Mouse (Mus musculus) cerebellum, adult 11-12 months (tissue): ENCODE data around the gene Trpm6.

Experiments
- DNase-seq: peaks from one replicate; pipeline ENCODE4 v3.0.0; 2022

Gene Trpm6

DNA sequence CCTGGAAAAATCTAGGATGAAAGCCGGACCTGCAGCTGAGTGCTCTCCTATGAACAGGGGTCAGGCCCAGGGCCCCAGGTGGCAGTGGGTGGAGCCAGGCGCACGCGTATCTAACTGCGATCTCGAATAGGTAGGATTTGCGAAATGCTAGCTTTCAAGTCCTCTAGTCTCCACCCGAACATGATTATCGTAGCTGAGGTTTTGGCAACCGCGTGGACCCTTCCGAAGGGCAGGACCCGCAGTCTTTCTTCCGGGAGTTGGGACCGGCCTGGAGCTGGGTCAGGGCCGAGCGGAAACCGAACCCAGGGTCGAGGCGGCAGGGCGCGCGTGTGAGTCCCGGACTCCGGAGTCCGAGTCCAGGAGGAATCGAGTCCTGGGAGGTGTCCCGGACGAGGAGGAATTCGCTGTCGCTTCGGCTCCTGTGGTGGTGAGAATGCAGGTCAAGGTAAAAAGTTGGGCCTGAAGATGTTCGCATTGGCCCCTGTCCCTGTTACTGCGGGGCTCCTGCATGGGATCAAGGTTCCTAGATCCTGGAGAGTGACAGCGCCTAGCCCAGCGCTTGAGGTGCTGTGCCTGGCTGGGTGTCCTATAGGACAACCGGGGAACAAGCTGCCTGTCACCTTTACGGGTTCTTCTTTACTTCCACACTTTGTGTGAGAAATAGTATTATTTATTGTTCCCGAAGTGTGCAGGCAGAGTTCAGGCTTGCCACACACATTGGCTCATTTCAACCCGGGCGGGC lies at the start of gene Trpm6:
Gene Trpm6, plus strand, starts transcription at position 386 of the 742 bp plus-strand sequence.
- DNase-seq: no peak

DNA sequence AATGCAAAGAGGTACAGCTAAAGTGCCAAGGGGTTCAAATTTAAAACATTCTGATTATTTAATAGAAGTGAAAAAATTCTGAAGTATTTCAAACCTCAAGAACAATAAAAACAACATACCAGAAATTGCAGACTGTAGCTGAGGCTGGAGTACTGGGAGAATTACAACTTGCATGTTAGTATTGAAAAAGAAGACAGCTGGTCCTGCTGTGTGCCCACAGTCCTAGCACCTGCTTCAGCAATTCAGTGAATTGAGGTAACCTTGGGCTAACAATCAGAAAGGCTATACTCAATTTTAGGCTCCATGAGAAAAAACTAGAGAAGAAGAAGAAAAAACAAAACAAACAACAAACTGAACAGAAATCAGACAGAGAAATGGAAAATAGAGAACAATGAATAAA lies 41.7 kb upstream of the Trpm6 start:
- DNase-seq: peak; percentile 42

DNA sequence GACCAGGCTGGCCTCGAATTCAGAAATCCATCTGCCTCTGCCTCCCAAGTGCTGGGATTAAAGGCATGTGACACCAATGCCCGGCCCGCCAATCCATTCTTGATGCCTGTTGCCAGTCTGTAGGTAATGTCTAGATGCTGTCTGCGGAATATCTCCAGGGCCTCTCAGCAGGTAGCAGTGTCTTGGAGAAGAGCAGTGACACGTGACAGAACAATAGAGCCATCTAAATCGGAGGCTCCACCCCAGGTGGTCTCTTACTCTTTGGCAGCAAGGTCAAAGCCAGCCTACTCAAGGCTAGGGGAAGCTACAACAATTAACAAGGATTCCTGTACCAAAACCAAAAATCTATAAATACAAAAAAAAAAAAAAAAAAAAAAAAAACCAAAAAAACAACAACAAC lies 38.9 kb upstream of the Trpm6 start:
- peak; percentile 20 for DNase-seq

DNA sequence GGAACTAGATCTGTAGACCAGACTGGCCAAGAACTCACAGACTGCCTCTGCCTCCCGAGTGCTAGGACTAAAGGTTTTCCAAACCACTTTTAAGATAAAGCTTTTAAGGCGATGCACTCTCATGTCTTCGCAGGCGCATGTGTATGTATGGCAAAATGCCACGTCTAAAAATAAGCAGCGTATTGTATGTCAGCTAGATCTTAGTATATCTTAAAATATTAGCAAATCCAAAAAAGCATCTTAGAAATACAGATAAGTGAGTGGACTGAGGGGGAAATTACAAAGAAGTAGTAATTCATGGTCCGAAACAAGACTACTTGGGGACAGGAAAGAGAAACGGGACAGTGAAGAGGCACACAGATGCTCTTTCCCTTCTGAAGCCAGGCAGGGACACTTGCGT lies 38.2 kb upstream of the Trpm6 start:
- no peak for DNase-seq

DNA sequence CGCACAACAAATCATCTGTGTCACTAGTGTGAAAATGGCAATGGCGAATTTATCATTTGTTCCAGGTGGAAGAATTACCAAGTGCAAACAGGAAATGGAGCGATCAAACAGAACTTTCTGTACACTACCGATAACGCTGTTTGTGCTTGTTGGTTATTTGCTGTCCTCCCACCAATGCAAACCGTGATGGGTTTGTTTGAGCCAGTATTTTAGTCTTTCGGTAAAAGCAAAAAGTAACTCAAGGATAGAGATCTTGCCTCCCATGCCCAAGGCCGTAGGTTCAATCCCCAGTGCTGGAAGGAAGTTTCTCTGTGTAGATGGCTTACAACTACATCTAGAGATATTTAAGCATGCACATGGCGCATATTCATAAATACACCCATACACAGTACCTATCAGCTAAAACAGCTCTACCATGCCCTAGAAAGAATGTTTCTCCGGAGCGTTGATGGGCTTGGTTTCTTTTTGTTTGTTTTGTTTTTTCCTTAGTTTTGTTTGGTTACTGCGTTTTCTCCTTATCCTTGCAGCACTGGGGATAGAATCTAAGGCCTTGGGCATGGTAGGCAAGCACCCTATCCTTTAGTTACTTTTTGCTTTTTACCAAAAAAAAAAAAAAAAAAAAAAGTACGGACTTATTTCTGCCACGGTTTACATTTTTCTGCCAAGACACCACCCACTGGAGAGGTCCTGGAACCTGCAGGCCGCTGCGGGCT lies 37.5 kb upstream of the Trpm6 start:
- no peak for DNase-seq

DNA sequence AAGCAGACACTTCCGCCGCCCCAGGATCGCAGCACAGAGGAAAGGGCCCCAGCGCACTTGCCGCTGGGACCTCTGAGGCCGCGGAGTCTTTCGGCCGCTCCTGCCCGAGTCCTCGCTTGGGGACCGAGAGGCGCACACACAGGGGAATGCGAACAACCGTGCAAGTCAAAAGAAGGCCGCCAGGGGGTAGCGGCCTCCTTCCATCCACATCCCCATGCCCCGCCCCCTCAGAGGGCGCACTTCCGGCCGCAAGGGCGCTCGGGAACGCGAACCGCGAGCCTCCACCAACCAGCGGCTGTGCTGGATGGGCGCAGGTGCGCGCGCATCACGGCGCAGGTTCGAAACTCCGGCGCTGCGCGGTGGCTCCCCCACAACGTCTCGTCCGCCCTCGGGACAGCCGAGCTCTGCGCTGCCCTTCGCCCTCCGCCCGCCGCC lies 36.9 kb upstream of the Trpm6 start, which contains the start of gene D030056L22Rik:
Gene D030056L22Rik, plus strand, starts transcription at position 328 of the 435 bp plus-strand sequence.
- DNase-seq: peak; percentile 97

DNA sequence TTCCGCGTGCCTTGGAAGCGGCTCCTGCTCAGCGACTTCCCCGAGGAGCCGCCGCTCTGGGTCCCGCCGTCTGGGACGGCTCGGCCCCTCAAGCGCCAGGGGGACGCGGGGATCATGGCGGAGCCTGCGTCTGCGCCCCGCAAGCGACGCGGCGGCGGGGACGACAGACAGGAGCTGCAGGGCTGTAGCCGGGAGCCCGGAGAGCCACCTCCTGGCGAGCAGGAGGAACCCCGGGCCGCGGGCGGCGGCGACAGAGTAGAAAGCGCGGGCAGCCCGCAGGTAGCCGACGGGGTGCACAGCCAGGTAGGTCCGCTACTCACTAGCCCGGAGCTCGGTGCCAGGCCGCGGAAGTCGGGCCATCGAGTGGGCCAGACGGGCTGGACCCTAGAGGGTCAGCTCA lies 36.4 kb upstream of the Trpm6 start:
- peak; percentile 72 for DNase-seq

DNA sequence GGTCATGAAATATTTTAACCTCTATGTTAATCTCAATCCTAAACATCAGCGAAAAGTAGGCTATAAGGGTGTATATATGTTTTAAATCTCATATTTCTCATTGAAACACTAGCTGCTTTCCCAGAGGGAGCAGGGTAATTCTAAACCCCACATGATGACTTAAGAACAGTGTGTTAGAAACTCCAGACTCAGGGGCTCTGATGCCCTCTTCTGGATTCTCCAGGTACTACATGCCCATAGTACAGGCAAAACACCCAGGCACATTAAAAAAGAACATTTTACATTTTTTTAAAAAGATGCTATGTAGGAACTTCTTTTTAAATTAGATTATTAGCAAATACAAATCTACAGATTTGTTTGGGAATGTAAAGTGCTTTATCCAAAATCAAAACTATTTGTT lies 33.4 kb upstream of the Trpm6 start:
- peak; percentile 46 for DNase-seq

DNA sequence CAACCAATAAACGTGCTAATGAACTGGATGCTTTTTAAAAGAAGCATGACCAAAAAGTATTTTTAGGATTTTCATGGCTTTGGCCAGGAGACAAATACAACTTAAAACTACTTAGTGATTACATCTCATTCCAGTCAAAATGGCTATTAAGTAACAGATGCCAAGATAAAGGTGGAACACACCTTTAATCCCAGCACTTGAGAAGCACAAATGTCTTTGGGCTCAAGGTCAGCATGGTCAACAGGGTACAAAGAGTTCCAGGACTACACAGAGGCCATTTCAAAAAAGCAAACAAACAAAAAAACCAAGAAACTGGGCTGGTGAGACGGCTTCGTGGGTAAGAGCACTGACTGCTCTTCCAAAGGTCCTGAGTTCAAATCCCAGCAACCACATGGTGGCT lies 29.4 kb upstream of the Trpm6 start:
- DNase-seq: no peak

DNA sequence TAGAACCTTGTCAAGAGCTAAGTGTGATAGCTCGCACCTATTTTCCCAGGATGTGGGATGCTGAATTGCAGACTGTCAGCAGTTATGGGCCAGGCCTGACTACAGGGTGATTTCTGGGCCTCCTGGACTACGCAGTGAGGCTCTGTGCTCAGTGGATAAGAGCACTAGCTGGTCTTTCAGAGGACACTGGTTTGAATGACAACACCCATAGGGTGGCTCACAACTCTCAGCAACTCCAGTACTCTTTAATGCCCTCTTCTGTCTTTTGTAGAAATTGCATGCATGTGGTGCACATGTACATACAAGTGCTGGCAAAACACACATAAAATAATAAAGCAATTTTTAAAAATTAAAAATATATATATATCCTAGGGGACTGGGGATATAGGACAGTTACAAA lies 24.6 kb upstream of the Trpm6 start:
- no peak for DNase-seq

DNA sequence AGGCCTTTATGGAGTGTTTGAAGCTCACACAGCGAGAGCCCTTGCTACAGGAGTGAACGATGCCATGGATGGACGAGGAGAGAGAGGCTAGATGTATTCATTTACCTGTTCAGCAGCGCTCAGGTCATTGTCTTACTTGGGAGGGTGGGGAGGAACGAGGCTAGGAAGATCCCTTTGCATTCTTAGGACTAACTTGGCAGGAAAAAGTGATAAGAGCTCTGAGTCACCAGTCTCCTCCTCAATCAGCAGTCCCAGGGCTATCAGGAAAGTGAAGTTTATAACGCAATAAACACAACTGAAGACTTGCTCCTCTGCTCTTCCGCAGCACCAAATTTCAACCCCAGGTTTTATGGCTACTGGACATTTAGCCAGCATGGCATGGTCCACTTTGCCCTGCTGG lies 19.5 kb upstream of the Trpm6 start:
- DNase-seq: no peak

DNA sequence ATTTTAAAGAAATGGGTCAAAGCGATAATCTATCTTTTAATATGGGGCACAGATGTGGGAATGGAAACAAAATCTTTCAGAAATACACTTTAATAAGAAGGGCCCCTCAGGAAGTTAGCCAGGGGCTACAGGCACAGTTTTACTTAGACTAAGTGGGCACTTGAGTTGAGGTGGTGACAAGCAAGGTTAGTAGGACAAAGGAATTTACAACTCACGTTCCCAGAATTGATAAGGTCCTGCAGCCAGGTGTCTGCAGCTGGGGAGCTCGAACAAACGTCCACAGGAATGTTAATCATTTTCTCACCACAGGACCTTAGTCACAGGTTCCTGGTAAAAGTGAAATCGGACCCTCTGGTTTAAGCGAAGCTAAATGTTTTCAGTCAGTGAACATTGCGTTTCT lies 18.7 kb upstream of the Trpm6 start:
- no peak for DNase-seq

DNA sequence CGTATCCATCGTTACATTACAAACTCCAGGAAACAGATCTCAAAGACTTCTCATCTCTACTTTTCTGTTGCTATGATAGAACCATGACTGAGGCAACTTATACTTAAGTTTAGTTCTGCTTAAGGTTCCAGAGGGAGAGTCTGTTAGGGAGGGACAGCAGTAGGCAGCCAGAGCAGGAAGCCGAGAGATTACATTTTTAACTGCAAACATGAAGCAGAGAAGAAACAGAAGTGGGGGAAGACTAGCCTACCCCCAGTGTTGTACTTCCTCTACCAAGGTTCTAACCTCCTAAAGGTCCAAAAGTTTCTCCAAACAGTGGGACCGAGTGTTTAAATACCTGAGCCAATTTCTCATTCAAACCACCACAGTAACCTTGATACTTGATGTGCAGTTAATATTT lies 13.9 kb upstream of the Trpm6 start:
- no peak for DNase-seq

DNA sequence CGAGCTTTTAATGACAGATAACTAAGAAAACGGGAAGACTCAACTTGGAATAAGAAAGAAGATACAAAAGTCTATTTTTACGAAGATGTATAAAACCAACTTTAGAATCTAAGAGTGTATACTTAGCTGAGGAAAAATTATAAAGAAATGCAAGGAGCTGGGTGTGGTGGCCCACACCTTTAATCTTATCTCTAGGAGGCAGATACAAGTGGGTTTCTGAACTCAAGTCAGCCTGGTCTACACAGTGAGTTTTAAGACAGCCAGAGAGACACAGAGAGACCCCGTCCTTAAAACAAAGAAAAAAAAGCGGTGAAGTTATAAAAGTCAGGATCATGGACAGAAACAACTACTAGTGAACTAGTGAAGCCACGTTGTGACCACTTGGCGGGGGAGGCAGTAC lies 10.6 kb upstream of the Trpm6 start:
- no peak for DNase-seq

DNA sequence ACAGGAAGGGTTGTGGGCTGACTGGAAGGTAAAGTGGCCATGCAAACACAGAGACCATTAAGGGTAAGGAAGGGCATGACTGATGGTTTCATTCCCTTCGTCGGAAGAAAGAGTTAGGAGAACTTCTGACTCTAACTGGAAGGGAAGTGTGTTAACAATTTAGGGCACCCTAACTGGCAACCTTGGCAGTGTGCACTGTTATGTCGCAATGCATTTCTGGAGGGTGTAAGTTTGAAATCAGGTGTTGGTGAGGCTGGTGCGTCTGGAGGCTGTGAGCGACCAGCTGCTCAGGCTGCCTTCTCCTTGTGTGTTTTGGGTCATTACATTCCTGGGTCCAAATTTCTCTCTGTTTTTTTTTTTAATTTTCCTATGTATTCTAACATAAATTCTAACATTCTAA lies 5.8 kb upstream of the Trpm6 start:
- DNase-seq: no peak

DNA sequence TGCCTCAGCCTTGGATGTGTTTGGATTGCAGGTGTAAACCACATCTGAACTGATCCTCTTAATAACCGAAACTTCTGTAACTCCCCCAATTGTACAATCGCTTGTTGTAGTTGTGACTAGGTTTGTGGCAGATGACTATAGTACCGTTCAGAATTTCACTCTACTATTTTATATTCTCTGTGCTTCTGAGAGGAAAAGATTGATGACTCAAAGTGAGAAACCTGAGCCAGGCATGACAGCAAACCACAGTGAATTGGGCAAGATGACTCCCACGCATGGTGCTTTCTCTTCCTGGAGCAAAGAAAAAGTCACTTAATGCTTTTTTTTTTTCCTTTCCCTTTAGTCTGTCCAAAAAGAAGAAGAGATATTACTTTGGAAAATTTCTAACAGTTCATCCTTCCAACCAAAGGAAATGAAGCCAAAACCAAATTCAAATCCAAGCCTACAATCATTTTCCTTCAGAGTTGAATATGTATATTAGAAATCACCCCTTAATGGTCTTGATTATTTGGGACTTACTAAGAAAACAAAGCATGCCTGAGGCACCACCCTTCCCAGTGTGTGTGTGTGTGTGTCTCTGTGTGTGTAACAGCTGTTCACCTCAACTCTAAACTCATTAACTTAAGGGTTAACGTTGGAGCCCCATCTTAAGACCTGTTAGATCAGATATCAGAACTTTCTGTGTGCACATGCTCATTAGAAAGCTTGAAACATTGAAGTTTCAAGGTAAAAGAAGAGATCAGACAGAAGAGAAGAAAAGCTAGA lies 3.0 kb upstream of the Trpm6 start:
- DNase-seq: no peak

DNA sequence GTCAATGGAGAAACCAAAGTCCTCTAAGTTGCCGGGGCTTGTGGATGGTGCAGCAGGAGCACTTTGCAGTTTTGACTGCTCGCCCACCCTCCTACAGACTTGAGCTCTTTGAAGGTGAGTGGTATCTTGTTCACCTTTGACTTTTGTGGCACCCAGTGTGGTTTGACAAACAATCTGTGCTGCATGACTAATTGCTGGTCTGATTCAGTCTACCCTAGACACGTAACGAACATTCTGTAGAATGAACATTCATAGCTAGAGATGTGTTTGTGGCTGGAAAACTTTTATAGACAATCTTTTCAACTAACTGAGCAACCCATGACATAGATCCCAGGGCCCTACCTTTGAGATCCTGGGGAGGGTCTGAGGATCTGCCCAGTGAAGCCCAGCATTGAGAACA lies 2.4 kb upstream of the Trpm6 start:
- DNase-seq: no peak

DNA sequence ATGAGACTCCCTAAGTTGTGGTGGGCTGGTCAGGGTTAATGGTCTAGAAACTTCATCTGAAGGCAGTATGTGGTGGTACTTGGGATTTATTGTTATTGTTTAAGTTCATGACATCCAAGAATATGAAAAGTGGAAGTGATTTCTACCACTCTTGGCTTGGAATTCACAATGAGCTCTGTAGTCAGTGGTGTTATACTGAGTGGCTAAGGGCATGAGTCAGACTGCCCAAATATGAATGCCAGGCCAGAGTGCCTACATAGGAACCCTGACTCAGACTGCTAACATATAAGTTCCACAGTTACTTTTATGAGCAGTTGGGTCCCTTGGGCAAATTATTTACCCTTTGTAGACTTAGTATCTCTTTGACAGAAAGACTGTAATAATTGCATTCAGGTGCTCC lies 7.4 kb downstream of the Trpm6 start:
- DNase-seq: no peak

DNA sequence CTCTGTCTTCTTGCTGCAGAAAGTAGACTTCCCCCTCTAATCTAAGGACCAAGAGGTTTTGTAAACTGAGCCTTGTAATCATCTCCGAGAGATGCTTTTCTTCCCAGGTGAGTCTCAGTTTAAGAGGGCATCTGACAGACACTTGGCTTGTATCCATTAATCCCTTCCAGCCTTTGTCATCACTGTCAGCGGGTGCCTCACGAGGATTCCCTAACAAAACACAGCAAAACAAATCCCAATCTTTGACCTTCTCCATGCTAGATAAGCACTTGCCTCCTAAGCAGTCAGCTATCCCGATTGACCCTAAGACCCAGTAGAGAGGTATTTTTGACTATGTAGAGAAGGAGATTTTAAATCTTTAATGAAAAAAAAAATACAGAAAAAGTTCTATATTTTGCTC lies 7.9 kb downstream of the Trpm6 start:
- no peak for DNase-seq

DNA sequence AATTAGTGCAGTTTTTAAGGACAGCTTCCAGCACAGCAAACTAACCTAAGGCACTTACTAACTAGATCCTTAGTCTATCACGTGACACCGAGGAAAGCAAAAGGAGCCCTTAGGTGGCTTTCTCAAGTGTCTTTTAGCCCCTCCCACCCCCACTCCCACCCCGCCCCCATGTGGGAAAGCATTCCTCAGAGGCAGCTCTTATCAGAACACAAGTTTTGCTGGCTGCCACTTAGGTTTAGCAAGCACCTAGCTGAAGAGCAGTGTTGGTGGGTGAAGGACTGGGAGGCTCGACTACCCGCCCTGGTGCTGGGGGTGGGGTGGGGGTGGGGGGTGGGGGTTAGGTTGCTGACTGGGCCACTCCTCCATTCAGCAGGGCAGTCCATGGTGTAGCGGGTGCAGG lies 8.5 kb downstream of the Trpm6 start:
- no peak for DNase-seq

DNA sequence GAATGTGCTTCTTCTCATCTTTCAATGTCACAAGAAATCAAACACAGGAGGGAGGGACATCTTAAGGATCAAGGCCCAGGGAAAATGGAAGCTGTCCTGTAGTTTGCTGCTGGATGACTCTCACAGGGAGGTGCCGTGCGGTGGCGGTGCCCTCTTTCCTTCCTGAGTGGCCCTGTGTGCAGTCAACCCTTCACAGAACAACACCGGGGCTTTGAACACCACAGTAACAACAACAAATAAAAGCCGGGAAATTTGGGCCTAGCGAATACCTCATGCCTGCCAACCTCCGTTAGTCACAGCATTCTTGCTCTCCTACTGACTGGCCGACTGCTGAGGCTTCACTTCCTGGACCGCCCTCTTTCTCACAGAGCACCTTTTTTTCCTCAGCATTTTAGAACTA lies 9.1 kb downstream of the Trpm6 start:
- no peak for DNase-seq

DNA sequence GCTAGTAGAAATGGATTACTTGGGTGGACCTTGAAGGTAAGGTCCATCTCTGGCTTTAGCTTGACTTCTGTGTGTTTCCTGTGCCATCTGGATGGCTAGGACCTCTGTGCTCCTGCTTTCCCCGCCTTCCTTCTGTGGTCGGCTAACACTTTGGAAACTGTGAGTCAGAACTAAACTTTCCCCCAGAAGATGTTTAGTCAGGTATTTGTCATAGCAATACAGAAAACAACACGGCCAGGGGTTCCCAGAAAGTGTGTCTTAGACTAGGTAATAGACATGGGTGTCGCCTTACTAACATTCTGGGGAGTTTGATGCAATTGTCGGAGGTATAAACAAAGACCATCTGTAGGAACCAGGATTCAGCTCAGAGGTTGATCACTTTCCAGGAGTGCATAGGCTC lies 16.6 kb downstream of the Trpm6 start:
- no peak for DNase-seq

DNA sequence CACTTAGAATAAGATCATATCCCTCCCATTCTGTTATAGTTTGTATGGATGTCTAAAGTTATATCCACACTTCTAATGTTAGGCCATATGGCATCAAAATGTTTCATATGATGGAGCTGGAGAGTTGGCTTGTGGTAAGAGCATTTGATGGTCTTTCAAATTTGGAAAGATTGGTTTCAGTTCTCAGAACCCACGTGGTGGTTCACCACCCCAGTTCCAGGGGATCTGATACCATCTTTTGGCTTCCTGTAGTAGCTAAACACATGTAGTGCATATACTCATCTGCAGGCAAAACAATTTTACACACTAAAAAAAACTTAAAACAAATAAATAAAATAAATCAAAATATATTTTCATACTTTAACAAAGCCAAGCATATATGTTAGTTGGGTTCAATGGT lies 21.3 kb downstream of the Trpm6 start:
- no peak for DNase-seq

DNA sequence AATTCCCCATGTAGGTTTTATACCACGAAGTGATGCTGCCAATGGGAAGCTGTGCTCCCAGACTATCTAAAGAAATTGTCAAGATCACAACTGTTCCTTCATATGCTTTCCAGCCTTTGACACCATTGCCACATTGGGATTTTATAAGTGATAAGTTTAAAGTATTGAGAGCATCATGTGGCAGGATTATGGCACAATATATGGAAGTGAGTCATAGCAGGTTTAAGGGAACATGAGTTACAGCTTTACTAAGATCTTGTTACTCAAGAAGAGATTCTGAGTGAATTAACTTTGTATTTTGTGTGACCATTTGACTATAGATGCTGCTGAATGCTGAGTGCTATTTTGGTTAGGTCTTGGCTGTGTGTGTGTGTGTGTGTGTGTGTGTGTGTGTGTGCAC lies 21.8 kb downstream of the Trpm6 start:
- DNase-seq: no peak
